Mouse (Mus musculus) bone marrow macrophage, adult 2 months (primary cell): ENCODE measurements around the gene Eif4b.

Experiments
- CTCF ChIP-seq: IDR thresholded peaks from 2 replicates; pipeline ENCODE4 v1.5.1; 2012; ENCODE audit warnings: low read depth, mild to moderate bottlenecking, low read length, moderate library complexity
- POLR2A ChIP-seq: IDR thresholded peaks from 2 replicates; pipeline ENCODE4 v1.6.1; 2012; ENCODE audit warnings: mild to moderate bottlenecking, low read depth, low read length, borderline replicate concordance

- TF ChIP-seq POLR2A (no peak), CTCF (no peak)
Measured at GRCm38 (mm10) chr15:102102548-102103121, 29.1 kb downstream of the Eif4b start.
